Mouse (Mus musculus) stomach, postnatal 0 days (tissue): ENCODE measurements around the gene Lgals12.

ENCODE experiments used
- CTCF ChIP-seq: IDR thresholded peaks from 2 replicates; pipeline ENCODE4 v1.5.1; 2016; ENCODE audit warnings: antibody characterized with exemption, low read depth, mild to moderate bottlenecking, moderate library complexity
- EP300 ChIP-seq: optimal IDR thresholded peaks from 2 replicates; pipeline ENCODE3; 2016; ENCODE audit warnings: antibody characterized with exemption

GRCm38 (mm10) chr19:7548924-7549323 is 58.1 kb downstream of the Lgals12 start:
- no peak for TF ChIP-seq CTCF
- no peak for TF ChIP-seq EP300
